Mouse (Mus musculus): Measurements from ENCODE around the gene Gsk3b. TPM values are rescaled to one million over a fixed set of nuclear protein-coding genes. Genes with fewer than 3 reads are reported as not detected.

The Gsk3b gene
- polyA plus RNA-seq, 1 experiment from 2014 or later, result 42.3 TPM

DNA sequence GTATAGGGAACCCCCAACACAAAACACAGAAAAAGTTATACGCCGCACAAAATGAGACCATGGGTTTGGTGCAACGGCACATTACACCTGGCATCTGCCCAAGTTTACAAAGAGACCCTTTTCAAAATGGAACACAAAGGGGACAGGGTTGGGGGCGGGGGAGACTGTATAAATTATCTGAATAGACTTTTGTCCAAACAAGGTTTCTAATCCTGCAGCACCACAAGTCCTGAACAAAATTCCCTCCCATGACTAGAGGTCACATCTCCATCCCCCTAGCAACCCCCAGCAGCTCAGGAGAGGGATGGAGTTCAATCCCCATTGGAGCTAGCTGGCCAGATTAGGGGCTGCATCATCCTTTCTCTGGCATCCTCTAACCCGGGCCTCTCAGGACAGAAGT, 183.7 kb downstream of the Gsk3b start:
- no peaks in the 10 kb centered on the region for H3K27me3 ChIP-seq (ENCODE audit: control insufficient read depth, insufficient read depth, low read length)
- WGBS, result 57% methylated on average over 5 of the region's 5 CpGs
- H3K9me3 ChIP-seq (replicated peaks; ENCODE audit: control insufficient read depth, low read length), result no peaks in the 10 kb centered on the region
- no peak overlapping the region for H3K4me3 ChIP-seq (replicated peaks; ENCODE audit: low read length)
- no peak for ATAC-seq (ENCODE audit: insufficient read depth, low FRiP score)
- H3K4me1 ChIP-seq (ENCODE audit: control insufficient read depth, insufficient read depth, low read length), result no peaks in the 10 kb centered on the region
- H3K36me3 ChIP-seq (ENCODE audit: control insufficient read depth, insufficient read depth, low read length), result no peaks in the 10 kb centered on the region
- no peak overlapping the region for H3K4me2 ChIP-seq (ENCODE audit: low read depth, low read length)
- H3K27ac ChIP-seq (ENCODE audit: low read length), result no peak overlapping the region
- no peak overlapping the region for H3K9ac ChIP-seq (ENCODE audit: low read length)

DNA sequence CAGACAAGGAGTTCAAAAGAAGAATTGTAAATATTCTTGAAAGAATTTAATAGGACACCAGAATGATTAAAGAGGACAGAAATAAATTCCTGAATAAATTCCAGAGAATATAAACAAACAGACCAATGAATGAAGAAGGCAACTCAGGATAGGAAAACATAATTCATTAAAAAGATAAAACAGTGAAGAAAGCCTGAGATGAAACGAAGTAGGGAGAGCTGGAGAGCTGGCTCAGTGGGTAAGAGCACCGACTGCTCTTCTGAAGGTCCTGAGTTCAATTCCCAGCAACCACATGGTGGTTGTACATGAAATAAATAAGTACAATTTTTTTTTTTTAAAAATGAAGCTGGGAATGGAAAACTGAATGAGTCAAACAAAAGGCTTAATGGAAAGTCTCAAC, 185.9 kb downstream of the Gsk3b start:
- WGBS, result 69% methylated on average over 2 of the region's 2 CpGs
- no peak overlapping the region for H3K27ac ChIP-seq (ENCODE audit: low read length)
- ATAC-seq (ENCODE audit: insufficient read depth, low FRiP score), result no peak
- H3K36me3 ChIP-seq (ENCODE audit: control insufficient read depth, insufficient read depth, low read length), result no peaks in the 10 kb centered on the region
- H3K4me3 ChIP-seq (replicated peaks; ENCODE audit: low read length), result no peak overlapping the region
- H3K9me3 ChIP-seq (replicated peaks; ENCODE audit: control insufficient read depth, low read length), result no peaks in the 10 kb centered on the region
- H3K4me2 ChIP-seq (ENCODE audit: low read depth, low read length), result no peak overlapping the region
- H3K4me1 ChIP-seq (ENCODE audit: control insufficient read depth, insufficient read depth, low read length), result no peaks in the 10 kb centered on the region
- H3K27me3 ChIP-seq (ENCODE audit: control insufficient read depth, insufficient read depth, low read length), result no peaks in the 10 kb centered on the region
- H3K9ac ChIP-seq (ENCODE audit: low read length), result no peak overlapping the region

DNA sequence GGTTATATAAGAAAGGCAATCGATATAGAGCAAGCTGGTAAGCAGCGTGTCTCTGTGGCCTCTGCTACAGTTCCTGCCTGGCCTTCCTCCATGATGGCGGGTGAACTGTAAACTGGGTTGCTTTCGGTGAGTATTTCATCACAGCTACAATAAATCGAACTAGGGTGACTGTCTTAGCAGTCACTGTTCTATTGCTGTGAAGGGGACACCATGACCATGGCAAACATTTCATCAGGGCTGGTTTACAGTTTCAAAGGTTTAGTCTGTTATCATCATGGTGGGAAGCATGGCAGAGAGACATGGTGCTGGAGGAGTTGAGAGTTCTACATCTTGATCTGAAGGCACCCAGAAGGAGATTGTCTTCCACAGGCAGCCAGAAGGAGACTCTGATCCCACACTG, 191.0 kb downstream of the Gsk3b start:
- no peak for ATAC-seq (ENCODE audit: insufficient read depth, low FRiP score)
- peaks cover 6% of the 10 kb centered on the region; the same call in 1 of the 2 replicates for H3K4me1 ChIP-seq (ENCODE audit: control insufficient read depth, insufficient read depth, low read length)
- 94% methylated on average over 5 of the region's 5 CpGs for WGBS
- no peak overlapping the region for H3K4me2 ChIP-seq (ENCODE audit: low read depth, low read length)
- H3K36me3 ChIP-seq (ENCODE audit: control insufficient read depth, insufficient read depth, low read length), result no peaks in the 10 kb centered on the region
- H3K27me3 ChIP-seq (ENCODE audit: control insufficient read depth, insufficient read depth, low read length), result no peaks in the 10 kb centered on the region
- H3K27ac ChIP-seq (ENCODE audit: low read length), result no peak overlapping the region
- no peaks in the 10 kb centered on the region for H3K9me3 ChIP-seq (replicated peaks; ENCODE audit: control insufficient read depth, low read length)
- no peak overlapping the region for H3K9ac ChIP-seq (ENCODE audit: low read length)
- H3K4me3 ChIP-seq (replicated peaks; ENCODE audit: low read length), result no peak overlapping the region

DNA sequence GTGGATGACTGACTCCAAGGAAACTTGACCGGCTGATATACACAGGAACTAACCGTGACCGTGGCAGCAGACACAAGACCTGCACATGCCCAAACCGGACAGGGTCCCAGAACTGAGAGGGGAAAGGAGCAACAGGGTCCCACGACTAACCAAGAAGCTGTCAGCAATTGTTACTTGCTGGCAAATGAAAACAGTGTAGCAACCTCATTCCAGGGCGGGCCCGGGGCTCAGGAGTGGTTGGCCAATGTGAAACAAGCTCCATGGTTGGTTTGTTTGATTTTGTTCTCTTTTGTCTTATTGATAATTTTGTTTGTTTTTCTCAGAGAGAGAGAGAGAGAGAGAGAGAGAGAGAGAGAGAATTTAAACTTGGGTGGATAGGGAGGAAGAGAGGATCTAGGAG, 192.2 kb downstream of the Gsk3b start:
- H3K36me3 ChIP-seq (ENCODE audit: control insufficient read depth, insufficient read depth, low read length), result no peaks in the 10 kb centered on the region
- no peak overlapping the region for H3K4me3 ChIP-seq (replicated peaks; ENCODE audit: low read length)
- ATAC-seq (ENCODE audit: insufficient read depth, low FRiP score), result no peak
- 60% methylated on average over 7 of the region's 7 CpGs for WGBS
- no peak overlapping the region for H3K27ac ChIP-seq (ENCODE audit: low read length)
- peaks cover 6% of the 10 kb centered on the region; the same call in 1 of the 2 replicates for H3K4me1 ChIP-seq (ENCODE audit: control insufficient read depth, insufficient read depth, low read length)
- no peak overlapping the region for H3K9ac ChIP-seq (ENCODE audit: low read length)
- H3K4me2 ChIP-seq (ENCODE audit: low read depth, low read length), result 0 out of 2 replicates have a peak overlapping the region, but pooled peaks have one; percentile 13
- H3K27me3 ChIP-seq (ENCODE audit: control insufficient read depth, insufficient read depth, low read length), result no peaks in the 10 kb centered on the region
- no peaks in the 10 kb centered on the region for H3K9me3 ChIP-seq (replicated peaks; ENCODE audit: control insufficient read depth, low read length)

DNA sequence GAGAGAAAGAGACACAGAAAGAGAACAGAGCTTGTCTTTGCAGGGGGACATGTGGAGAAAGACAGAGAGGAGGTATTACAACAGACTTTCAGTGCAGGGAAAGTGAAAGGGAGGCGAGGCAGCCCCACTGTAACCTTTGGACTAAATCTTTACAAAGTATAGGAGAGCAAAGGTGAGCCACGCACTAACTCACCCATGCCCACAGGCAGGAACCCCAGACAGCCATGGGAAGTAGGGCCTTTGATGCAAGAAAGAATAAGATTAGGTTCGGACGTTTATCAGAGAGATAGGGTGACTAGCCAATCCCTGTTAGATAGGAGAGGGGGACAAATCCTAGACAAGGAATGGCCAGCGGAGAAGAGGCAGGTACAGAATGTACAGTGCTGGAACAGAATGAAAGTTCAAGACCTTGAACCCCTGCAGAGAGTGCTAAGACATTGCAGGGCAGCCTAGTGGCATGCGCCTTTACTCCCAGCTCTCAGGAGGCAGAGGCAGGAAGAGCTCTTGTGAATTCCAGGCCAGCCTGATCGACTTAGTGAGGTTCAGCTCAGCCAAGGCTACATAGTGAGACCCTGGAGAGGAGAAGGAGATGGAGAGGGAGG, 193.9 kb downstream of the Gsk3b start:
- Histone ChIP-seq H3K27ac (ENCODE audit: low read length) (no peak overlapping the region), H3K9ac (ENCODE audit: low read length) (no peak overlapping the region), H3K4me1 (ENCODE audit: control insufficient read depth, insufficient read depth, low read length) (peaks cover 7% of the 10 kb centered on the region; the same call in 1 of the 2 replicates), H3K27me3 (ENCODE audit: control insufficient read depth, insufficient read depth, low read length) (no peaks in the 10 kb centered on the region), H3K9me3 (replicated peaks; ENCODE audit: control insufficient read depth, low read length) (no peaks in the 10 kb centered on the region), H3K4me3 (replicated peaks; ENCODE audit: low read length) (no peak overlapping the region), H3K4me2 (ENCODE audit: low read depth, low read length) (0 out of 2 replicates have a peak overlapping the region, but pooled peaks have one; percentile 27), H3K36me3 (ENCODE audit: control insufficient read depth, insufficient read depth, low read length) (no peaks in the 10 kb centered on the region)
- 71% methylated on average over 7 of the region's 7 CpGs for WGBS
- peak; percentile 85 for ATAC-seq (ENCODE audit: insufficient read depth, low FRiP score)

DNA sequence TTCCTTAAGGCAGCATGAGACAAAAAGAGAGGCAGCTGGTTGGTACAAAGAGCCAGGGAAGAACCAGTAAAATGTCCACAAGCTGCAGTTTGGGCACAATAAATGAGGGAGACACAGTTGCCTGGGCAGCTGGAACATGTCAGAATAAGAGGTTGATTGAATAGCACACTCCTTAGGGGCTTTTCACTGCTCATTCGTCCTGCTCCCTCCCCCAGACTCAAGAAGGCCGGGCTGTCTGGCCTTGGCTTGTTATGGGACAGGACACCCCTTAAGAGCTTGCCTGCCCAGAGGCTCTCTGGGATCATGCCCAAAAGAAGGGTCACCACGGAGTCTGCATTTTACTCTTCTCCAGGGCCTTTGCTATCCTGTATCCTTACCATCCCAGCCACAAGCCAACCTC, 194.5 kb downstream of the Gsk3b start:
- Histone ChIP-seq H3K27me3 (ENCODE audit: control insufficient read depth, insufficient read depth, low read length) (no peaks in the 10 kb centered on the region), H3K36me3 (ENCODE audit: control insufficient read depth, insufficient read depth, low read length) (no peaks in the 10 kb centered on the region), H3K4me3 (replicated peaks; ENCODE audit: low read length) (no peak overlapping the region), H3K9me3 (replicated peaks; ENCODE audit: control insufficient read depth, low read length) (no peaks in the 10 kb centered on the region), H3K27ac (ENCODE audit: low read length) (no peak overlapping the region), H3K4me1 (ENCODE audit: control insufficient read depth, insufficient read depth, low read length) (peaks cover 14% of the 10 kb centered on the region; the same call in 1 of the 2 replicates), H3K9ac (ENCODE audit: low read length) (no peak overlapping the region), H3K4me2 (ENCODE audit: low read depth, low read length) (no peak overlapping the region)
- ATAC-seq (ENCODE audit: insufficient read depth, low FRiP score), result no peak
- WGBS, result 46% methylated on average over 3 of the region's 3 CpGs

DNA sequence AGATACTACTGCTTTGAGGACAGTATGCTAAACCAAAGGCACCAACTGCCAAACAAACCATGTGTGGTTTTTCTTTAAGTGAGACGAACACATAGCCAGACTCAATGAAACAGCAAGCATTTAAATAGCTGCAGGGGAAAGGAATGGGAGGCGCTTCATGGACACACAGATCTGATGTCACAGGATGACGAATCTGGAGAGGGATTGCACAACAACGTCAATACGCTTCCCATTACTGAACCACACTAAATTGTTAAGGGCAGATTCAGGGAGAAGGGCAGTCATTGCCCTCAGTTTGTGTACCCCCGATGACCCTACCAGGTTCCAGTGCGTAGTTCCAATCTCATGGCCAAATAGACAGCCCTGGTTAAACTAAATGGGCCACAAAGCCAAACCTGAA, 197.0 kb downstream of the Gsk3b start:
- Histone ChIP-seq H3K27me3 (ENCODE audit: control insufficient read depth, insufficient read depth, low read length) (no peaks in the 10 kb centered on the region), H3K4me2 (ENCODE audit: low read depth, low read length) (no peak overlapping the region), H3K4me3 (replicated peaks; ENCODE audit: low read length) (no peak overlapping the region), H3K27ac (ENCODE audit: low read length) (no peak overlapping the region), H3K9me3 (replicated peaks; ENCODE audit: control insufficient read depth, low read length) (no peaks in the 10 kb centered on the region), H3K9ac (ENCODE audit: low read length) (no peak overlapping the region), H3K4me1 (ENCODE audit: control insufficient read depth, insufficient read depth, low read length) (peaks cover 15% of the 10 kb centered on the region; the same call in 1 of the 2 replicates), H3K36me3 (ENCODE audit: control insufficient read depth, insufficient read depth, low read length) (no peaks in the 10 kb centered on the region)
- no peak for ATAC-seq (ENCODE audit: insufficient read depth, low FRiP score)
- WGBS, result 61% methylated on average over 7 of the region's 7 CpGs

DNA sequence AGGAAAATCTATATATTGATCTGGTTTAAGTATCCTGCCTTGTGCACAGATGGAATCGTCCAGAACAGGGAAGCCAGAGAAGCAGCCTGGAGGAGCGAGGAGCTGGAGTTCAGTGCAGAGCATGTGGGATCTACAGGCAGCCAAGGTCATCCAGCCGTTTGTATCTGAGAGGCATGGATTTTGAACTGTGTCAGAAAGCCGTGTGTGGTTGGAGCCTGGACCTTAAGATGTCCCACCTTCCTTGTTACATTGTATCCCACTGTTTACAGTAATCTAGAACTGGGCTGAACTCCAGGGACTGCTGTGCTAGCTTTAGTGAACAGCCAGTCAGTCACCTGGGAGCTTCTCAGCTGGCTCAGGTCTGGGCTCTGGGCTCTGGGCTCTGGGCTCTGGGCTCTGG, 197.7 kb downstream of the Gsk3b start:
- Histone ChIP-seq H3K9me3 (replicated peaks; ENCODE audit: control insufficient read depth, low read length) (no peaks in the 10 kb centered on the region), H3K27me3 (ENCODE audit: control insufficient read depth, insufficient read depth, low read length) (no peaks in the 10 kb centered on the region), H3K4me1 (ENCODE audit: control insufficient read depth, insufficient read depth, low read length) (peaks cover 14% of the 10 kb centered on the region; the same call in 1 of the 2 replicates), H3K4me3 (replicated peaks; ENCODE audit: low read length) (no peak overlapping the region), H3K9ac (ENCODE audit: low read length) (no peak overlapping the region), H3K27ac (ENCODE audit: low read length) (no peak overlapping the region), H3K36me3 (ENCODE audit: control insufficient read depth, insufficient read depth, low read length) (no peaks in the 10 kb centered on the region), H3K4me2 (ENCODE audit: low read depth, low read length) (no peak overlapping the region)
- WGBS, result 28% methylated on average over 4 of the region's 4 CpGs
- no peak; the same call in 1 of the 2 replicates for ATAC-seq (ENCODE audit: insufficient read depth, low FRiP score)

DNA sequence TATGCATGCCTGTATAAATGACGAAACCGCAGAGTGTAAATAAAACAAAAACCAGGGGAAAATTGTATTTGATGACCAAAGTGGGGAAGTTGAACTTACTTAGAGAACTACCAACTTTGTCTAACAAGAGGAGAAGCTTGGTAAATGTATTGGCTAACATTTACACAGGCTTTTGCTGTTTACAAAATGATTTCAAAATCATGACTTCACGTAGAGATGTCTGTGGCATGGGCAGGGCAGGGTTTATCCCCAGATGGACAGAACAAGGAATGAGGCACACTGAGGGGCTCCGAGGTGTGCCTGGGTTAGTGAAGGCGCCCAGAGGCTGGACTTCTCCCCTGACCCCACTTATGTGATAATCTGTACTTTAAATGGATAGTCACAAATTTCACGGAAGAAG, 198.6 kb downstream of the Gsk3b start:
- Histone ChIP-seq H3K9ac (ENCODE audit: low read length) (no peak overlapping the region), H3K9me3 (replicated peaks; ENCODE audit: control insufficient read depth, low read length) (no peaks in the 10 kb centered on the region), H3K27me3 (ENCODE audit: control insufficient read depth, insufficient read depth, low read length) (no peaks in the 10 kb centered on the region), H3K27ac (ENCODE audit: low read length) (no peak overlapping the region; the same call in 1 of the 2 replicates), H3K36me3 (ENCODE audit: control insufficient read depth, insufficient read depth, low read length) (no peaks in the 10 kb centered on the region), H3K4me1 (ENCODE audit: control insufficient read depth, insufficient read depth, low read length) (peaks cover 13% of the 10 kb centered on the region; the same call in 1 of the 2 replicates), H3K4me2 (ENCODE audit: low read depth, low read length) (no peak overlapping the region), H3K4me3 (replicated peaks; ENCODE audit: low read length) (no peak overlapping the region)
- WGBS, result 46% methylated on average over 6 of the region's 6 CpGs
- ATAC-seq (ENCODE audit: insufficient read depth, low FRiP score), result no peak

All from stomach, embryonic 16.5 days (tissue).